Mouse (Mus musculus) cerebellum, adult 9-10 months (tissue): ENCODE measurements around the gene Prkce.
A peak's percentile ranks its signal among the peaks of the same experiment; 100 is the strongest.

Experiments
- DNase-seq: peaks from one replicate; pipeline ENCODE4 v3.0.0; 2022

The Prkce gene

GRCm38 (mm10) chr17:86344032-86344431 lies 176.4 kb downstream of the Prkce start:
- DNase-seq, result no peak

- DNase-seq, result peak; percentile 84
Observed at GRCm38 (mm10) chr17:86345234-86346005, 177.8 kb downstream of the Prkce start.

GRCm38 (mm10) chr17:86350236-86350635 lies 182.7 kb downstream of the Prkce start:
- peak; percentile 85 for DNase-seq

GRCm38 (mm10) chr17:86350791-86351261 lies 183.2 kb downstream of the Prkce start:
- DNase-seq, result peak; percentile 86

GRCm38 (mm10) chr17:86351282-86351681 lies 183.7 kb downstream of the Prkce start:
- DNase-seq, result no peak

GRCm38 (mm10) chr17:86352247-86353037 lies 184.9 kb downstream of the Prkce start:
- peak; percentile 72 for DNase-seq

- DNase-seq, result peak; percentile 94
Observed at GRCm38 (mm10) chr17:86353679-86354078, 186.1 kb downstream of the Prkce start.

- DNase-seq, result no peak
Observed at GRCm38 (mm10) chr17:86354101-86354500, 186.5 kb downstream of the Prkce start.

GRCm38 (mm10) chr17:86354896-86355295 lies 187.3 kb downstream of the Prkce start:
- no peak for DNase-seq

GRCm38 (mm10) chr17:86355318-86355717 lies 187.7 kb downstream of the Prkce start:
- no peak for DNase-seq

GRCm38 (mm10) chr17:86355772-86356451 lies 188.3 kb downstream of the Prkce start:
- no peak for DNase-seq

- no peak for DNase-seq
Observed at GRCm38 (mm10) chr17:86358388-86358787, 190.8 kb downstream of the Prkce start.

- no peak for DNase-seq
Observed at GRCm38 (mm10) chr17:86358847-86359246, 191.3 kb downstream of the Prkce start.

GRCm38 (mm10) chr17:86360849-86361248 lies 193.3 kb downstream of the Prkce start:
- DNase-seq, result no peak

- DNase-seq, result no peak
Observed at GRCm38 (mm10) chr17:86363356-86363755, 195.8 kb downstream of the Prkce start.

- no peak for DNase-seq
Observed at GRCm38 (mm10) chr17:86364349-86365075, 196.9 kb downstream of the Prkce start.

GRCm38 (mm10) chr17:86366919-86367318 lies 199.3 kb downstream of the Prkce start:
- no peak for DNase-seq

GRCm38 (mm10) chr17:86367676-86368075 lies 200.1 kb downstream of the Prkce start:
- DNase-seq, result no peak

- no peak for DNase-seq
Observed at GRCm38 (mm10) chr17:86370106-86370742, 202.6 kb downstream of the Prkce start.

GRCm38 (mm10) chr17:86371101-86371561 lies 203.5 kb downstream of the Prkce start:
- DNase-seq, result no peak

- DNase-seq, result no peak
Observed at GRCm38 (mm10) chr17:86376389-86376788, 208.8 kb downstream of the Prkce start.

GRCm38 (mm10) chr17:86377863-86378262 lies 210.3 kb downstream of the Prkce start:
- DNase-seq, result no peak
